ENCODE assay signal across 13 mouse cellular contexts in the genomic region with DNA sequence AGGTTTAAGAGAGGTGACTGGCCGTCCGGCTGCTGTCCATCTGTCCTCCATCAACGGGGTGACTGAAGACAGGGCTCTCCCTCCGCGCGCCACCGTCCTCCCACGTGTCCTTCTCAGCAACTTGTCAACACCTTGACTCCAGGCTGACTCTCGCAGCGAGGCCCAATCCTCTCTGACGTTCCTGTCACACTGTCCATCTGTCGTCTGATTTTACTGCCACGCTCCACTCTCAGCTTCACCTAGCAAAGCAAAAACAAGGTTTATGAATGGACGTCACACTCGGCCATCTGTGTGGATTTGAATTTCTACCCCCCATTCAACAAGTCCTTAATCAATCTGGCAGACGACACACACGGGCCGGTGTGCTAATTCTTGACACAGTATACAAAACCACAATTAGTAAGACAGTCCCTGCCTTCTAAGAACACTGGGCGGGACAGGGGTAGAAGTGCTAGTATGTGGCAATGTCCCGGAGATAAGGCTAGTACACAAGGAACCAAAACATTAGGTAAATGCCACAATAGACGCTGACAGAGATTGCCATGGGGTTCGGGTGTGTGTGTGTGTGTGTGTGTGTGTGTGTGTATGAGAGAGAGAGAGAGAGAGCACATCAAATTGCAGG. TPM values are rescaled to one million over a fixed set of nuclear protein-coding genes. Genes with fewer than 3 reads are reported as not detected.
A peak's percentile ranks its signal among the peaks of the same experiment; 100 is the strongest.
DNase-seq lines count a peak whose midpoint lies in the region; ATAC-seq and TF ChIP-seq lines count a peak whose summit lies in the region.
"Had no signal": no experiment of that assay in that cellular context is flagged by ENCODE, and none has a peak within 500 bp of the region (broad histone marks: within the 10 kb centered on the region; RNA-seq: fewer than 3 reads in every experiment).

No protein-coding gene starts in this region.

- intact Hi-C loops in gastrocnemius, adult 2 months (cut with DNase I) = no loop called here
- intact Hi-C loops in gastrocnemius, postnatal 36 days (cut with DNase I) = no loop called here

- no peak for ATAC-seq in midbrain, postnatal 0 days (ENCODE audit: low FRiP score)
- ATAC-seq in heart, embryonic 16.5 days (replicated peaks; ENCODE audit: extremely low read depth, insufficient read depth, low FRiP score) = 0 out of 2 replicates have a peak, but pooled peaks have one; percentile 42

- no peak overlapping the region for H3K4me2 ChIP-seq in midbrain, postnatal 0 days (ENCODE audit: low read depth, low read length, poor library complexity, severe bottlenecking)
- peak overlapping the region; percentile 7 for H3K4me2 ChIP-seq in heart, embryonic 16.5 days (ENCODE audit: low read depth, low read length)
- H3K4me2 ChIP-seq: limb, embryonic 15.5 days had no signal

- H3K9ac ChIP-seq in midbrain, postnatal 0 days (replicated peaks; ENCODE audit: low read length, poor library complexity, severe bottlenecking) = no peak overlapping the region
- no peak overlapping the region for H3K9ac ChIP-seq in heart, embryonic 16.5 days (ENCODE audit: low read length)
- H3K9ac ChIP-seq: limb, embryonic 15.5 days had no signal

- no peaks in the 10 kb centered on the region for H3K9me3 ChIP-seq in midbrain, embryonic 10.5 days (replicated peaks)
- H3K9me3 ChIP-seq in midbrain, postnatal 0 days (ENCODE audit: low read length) = no peaks in the 10 kb centered on the region
- H3K9me3 ChIP-seq in heart, embryonic 16.5 days (replicated peaks; ENCODE audit: control insufficient read depth, low read length) = no peaks in the 10 kb centered on the region
- H3K9me3 ChIP-seq: limb, embryonic 15.5 days had no signal

- H3K4me1 ChIP-seq in midbrain, embryonic 10.5 days = peaks cover 62% of the 10 kb centered on the region
- H3K4me1 ChIP-seq in midbrain, postnatal 0 days (ENCODE audit: insufficient read depth, low read length) = 0 out of 2 replicates have a peak, but pooled peaks cover 2% of the 10 kb centered on the region
- peaks cover 69% of the 10 kb centered on the region for H3K4me1 ChIP-seq in heart, embryonic 16.5 days (ENCODE audit: control insufficient read depth, insufficient read depth, low read length)

- TF ChIP-seq CTCF in gastrocnemius, adult 2 months (IDR thresholded peaks at IDR 0.05) = no peak
- no peak for TF ChIP-seq CTCF in midbrain, postnatal 0 days (IDR thresholded peaks at IDR 0.05)

- no peak overlapping the region for H3K27ac ChIP-seq in gastrocnemius, adult 2 months
- H3K27ac ChIP-seq in midbrain, embryonic 10.5 days (replicated peaks) = 0 out of 2 replicates have a peak overlapping the region, but pooled peaks have one; percentile 7
- H3K27ac ChIP-seq in midbrain, postnatal 0 days (ENCODE audit: low read depth, low read length) = no peak overlapping the region
- peak overlapping the region; percentile 44; the same call in 1 of the 2 replicates for H3K27ac ChIP-seq in heart, embryonic 16.5 days (ENCODE audit: low read length)
- H3K27ac ChIP-seq: limb, embryonic 15.5 days had no signal

- H3K4me3 ChIP-seq in gastrocnemius, adult 2 months = peak overlapping the region; percentile 43
- no peak overlapping the region for H3K4me3 ChIP-seq in midbrain, embryonic 10.5 days
- no peak overlapping the region for H3K4me3 ChIP-seq in midbrain, postnatal 0 days (ENCODE audit: low read depth, low read length)
- no peak overlapping the region for H3K4me3 ChIP-seq in heart, embryonic 16.5 days (ENCODE audit: low read length)
- H3K4me3 ChIP-seq: limb, embryonic 15.5 days; myocyte had no signal

- 90% methylated on average over 22 of the region's 22 CpGs for WGBS in midbrain, embryonic 10.5 days
- WGBS in midbrain, postnatal 0 days = 79% methylated on average over 22 of the region's 22 CpGs
- 35% methylated on average over 22 of the region's 22 CpGs for WGBS in heart, embryonic 16.5 days

- no peak for DNase-seq in gastrocnemius, adult 2 months
- DNase-seq in gastrocnemius, postnatal 36 days = no peak
- no peak for DNase-seq in midbrain, embryonic 10.5 days (ENCODE audit: low spot score)
- DNase-seq in midbrain, postnatal 0 days (ENCODE audit: low spot score) = no peak
- DNase-seq in retina, embryonic 14.5 days (ENCODE audit: low spot score) = no peak
- no peak for DNase-seq in right cerebral cortex, postnatal 10 days (ENCODE audit: low spot score in 2 of 2)
- DNase-seq: adrenal gland, postnatal 25 days; kidney, adult 2 months; retina, postnatal 1 day had no signal

- H3K36me3 ChIP-seq in midbrain, embryonic 10.5 days = peaks cover 32% of the 10 kb centered on the region
- H3K36me3 ChIP-seq in midbrain, postnatal 0 days (ENCODE audit: insufficient read depth, low read length) = peaks cover 11% of the 10 kb centered on the region
- H3K36me3 ChIP-seq in heart, embryonic 16.5 days (ENCODE audit: control insufficient read depth, insufficient read depth) = peaks cover 17% of the 10 kb centered on the region; the same call in 1 of the 2 replicates

- no peaks in the 10 kb centered on the region for H3K27me3 ChIP-seq in midbrain, embryonic 10.5 days (ENCODE audit: low read depth, poor library complexity, severe bottlenecking)
- no peaks in the 10 kb centered on the region for H3K27me3 ChIP-seq in midbrain, postnatal 0 days (ENCODE audit: insufficient read depth, low read length)
- H3K27me3 ChIP-seq in heart, embryonic 16.5 days (ENCODE audit: control insufficient read depth, insufficient read depth, low read length) = no peaks in the 10 kb centered on the region
- H3K27me3 ChIP-seq: CH12.LX; limb, embryonic 15.5 days had no signal

RNA-seq across cellular contexts. Expression of a gene that starts 10.1 kb away (rescaled TPM):
- 10 to 100 TPM; 41.3 to 52.1 TPM for total RNA-seq in gastrocnemius, adult 2 months (2021)
- 10 to 100 TPM; 21.6 to 32.9 TPM for total RNA-seq in gastrocnemius, postnatal 36 days (2021)
- polyA plus RNA-seq in midbrain, embryonic 10.5 days (2016; fragmentation: Nextera tagmentation; extraction: Ambion mirVana) = 14.8 and 16.4 TPM in 2 replicates
- total RNA-seq in midbrain, postnatal 0 days (2014; rRNA removed) = 99.2 and 116 TPM in 2 replicates
- polyA plus RNA-seq in midbrain, postnatal 0 days (2015; fragmentation: Nextera tagmentation; extraction: Ambion mirVana) = 43.0 and 54.4 TPM in 2 replicates
- 23.1 and 24.9 TPM in 2 replicates for polyA plus RNA-seq in heart, embryonic 16.5 days (2015; fragmentation: Nextera tagmentation; extraction: Ambion mirVana)

Comparison
In these comparisons a context has a peak if more than half of its experiments do, and no peak if none do; other contexts are left out.
1. H3K27ac ChIP-seq: peak in midbrain, embryonic 10.5 days (single experiment) and heart, embryonic 16.5 days (single experiment); none in gastrocnemius, adult 2 months (single experiment) and midbrain, postnatal 0 days (single experiment).